Mouse (Mus musculus): ENCODE measurements around the gene Dusp1. TPM values are rescaled to one million over a fixed set of nuclear protein-coding genes. Genes with fewer than 3 reads are reported as not detected.
A peak's percentile ranks its signal among the peaks of the same experiment; 100 is the strongest.

The Dusp1 gene
- total RNA-seq, 2 experiments from 2014 or later, result 58.0 to 65.6 TPM

- TF ChIP-seq CTCF (IDR thresholded peaks at IDR 0.05), result no peak
- H3K4me3 ChIP-seq, result no peak overlapping the region
- no peak overlapping the region for H3K27ac ChIP-seq
- intact Hi-C loops (cut with DNase I), result no loop called here
- no peak for DNase-seq (ENCODE audit: extremely low spot score in 1 of 2, low spot score in 2 of 2)
Observed at GRCm38 (mm10) chr17:26583056-26583455, 21.1 kb upstream of the Dusp1 start.

DNA sequence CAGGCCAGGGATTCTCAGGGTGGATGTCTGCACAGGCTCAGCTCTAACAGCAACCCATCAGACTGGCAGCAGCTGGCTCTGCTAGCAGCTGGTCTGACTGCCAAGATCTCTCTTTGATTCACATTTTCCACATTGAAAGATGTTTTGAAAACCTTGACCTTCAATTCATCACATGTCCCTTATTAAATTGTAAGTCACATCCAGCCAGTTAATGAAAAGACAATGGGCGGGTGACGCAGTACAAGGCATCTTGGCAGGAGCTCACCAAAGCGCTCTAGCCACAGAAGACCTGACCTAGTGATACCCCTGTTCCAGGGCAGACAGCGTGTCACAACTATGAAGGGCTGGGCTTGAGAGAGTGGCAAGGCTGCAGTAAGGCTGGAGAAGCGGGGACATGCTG is 20.4 kb upstream of the Dusp1 start:
- Histone ChIP-seq H3K27ac (no peak overlapping the region), H3K4me3 (no peak overlapping the region)
- intact Hi-C loops (cut with DNase I), result no loop called here
- DNase-seq (ENCODE audit: extremely low spot score in 1 of 2, low spot score in 2 of 2), result no peak
- TF ChIP-seq CTCF (IDR thresholded peaks at IDR 0.05), result no peak

GRCm38 (mm10) chr17:26580873-26581401 is 19.0 kb upstream of the Dusp1 start:
- Histone ChIP-seq H3K4me3 (no peak overlapping the region), H3K27ac (no peak overlapping the region)
- DNase-seq (ENCODE audit: extremely low spot score in 1 of 2, low spot score in 2 of 2), result no peak
- no peak for TF ChIP-seq CTCF (IDR thresholded peaks at IDR 0.05)
- intact Hi-C loops (cut with DNase I), result no loop called here

DNA sequence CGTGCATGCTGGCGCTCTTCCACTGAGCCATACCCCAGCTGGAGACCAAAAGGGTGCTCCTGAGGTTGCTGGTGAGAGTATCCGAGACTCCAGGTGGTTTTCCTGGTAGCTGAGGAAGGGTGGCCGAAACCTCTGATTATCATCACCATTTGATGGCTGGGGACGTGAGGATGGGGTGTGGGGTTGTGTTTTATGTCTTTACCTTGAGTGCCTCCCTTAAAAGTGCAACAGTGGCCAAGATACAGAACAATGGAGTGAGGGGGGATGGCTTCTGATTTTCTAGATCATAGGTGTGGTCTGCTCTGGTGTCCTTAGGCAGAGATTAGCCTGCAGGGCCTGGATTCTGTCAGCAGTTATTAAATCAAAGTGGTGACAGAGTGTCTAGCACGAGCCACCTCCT is 17.5 kb upstream of the Dusp1 start:
- Histone ChIP-seq H3K4me3 (no peak overlapping the region), H3K27ac (no peak overlapping the region)
- intact Hi-C loops (cut with DNase I), result loop anchor here (5.0 kb wide), 2 partner anchors 53 to 72 kb away; no protein-coding TSS in a partner anchor
- no peak for DNase-seq (ENCODE audit: extremely low spot score in 1 of 2, low spot score in 2 of 2)
- no peak for TF ChIP-seq CTCF (IDR thresholded peaks at IDR 0.05)

GRCm38 (mm10) chr17:26578771-26579170 is 16.8 kb upstream of the Dusp1 start:
- Histone ChIP-seq H3K27ac (no peak overlapping the region), H3K4me3 (no peak overlapping the region)
- no peak for DNase-seq (ENCODE audit: extremely low spot score in 1 of 2, low spot score in 2 of 2)
- intact Hi-C loops (cut with DNase I), result loop anchor here (5.0 kb wide), 2 partner anchors 54 to 71 kb away; no protein-coding TSS in a partner anchor
- TF ChIP-seq CTCF (IDR thresholded peaks at IDR 0.05), result no peak

DNA sequence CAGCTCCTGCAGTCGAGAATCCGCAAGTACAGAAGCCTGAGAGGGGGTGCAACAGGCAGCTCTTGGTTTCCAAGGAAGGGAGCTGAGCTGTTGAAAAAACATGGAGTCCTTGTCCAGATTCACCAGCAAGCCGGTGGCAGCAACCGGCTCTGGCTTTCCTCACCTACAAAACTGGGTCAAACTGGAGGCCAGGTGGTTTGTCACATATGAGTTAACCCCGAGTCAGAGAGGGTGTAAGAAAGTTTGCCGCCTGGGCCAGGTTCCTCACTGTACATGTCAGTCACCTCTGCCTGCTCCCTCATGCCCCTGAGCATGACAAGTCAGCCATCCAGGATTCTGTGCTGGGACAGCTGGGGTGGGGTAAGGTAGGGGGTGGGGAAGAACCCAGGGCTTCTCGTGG is 16.2 kb upstream of the Dusp1 start:
- intact Hi-C loops (cut with DNase I), result loop anchor here (5.0 kb wide), 2 partner anchors 54 to 71 kb away; no protein-coding TSS in a partner anchor
- no peak for TF ChIP-seq CTCF (IDR thresholded peaks at IDR 0.05)
- Histone ChIP-seq H3K27ac (0 out of 2 replicates have a peak overlapping the region, but pooled peaks have one; percentile 26), H3K4me3 (no peak overlapping the region)
- DNase-seq (ENCODE audit: extremely low spot score in 1 of 2, low spot score in 2 of 2), result no peak

DNA sequence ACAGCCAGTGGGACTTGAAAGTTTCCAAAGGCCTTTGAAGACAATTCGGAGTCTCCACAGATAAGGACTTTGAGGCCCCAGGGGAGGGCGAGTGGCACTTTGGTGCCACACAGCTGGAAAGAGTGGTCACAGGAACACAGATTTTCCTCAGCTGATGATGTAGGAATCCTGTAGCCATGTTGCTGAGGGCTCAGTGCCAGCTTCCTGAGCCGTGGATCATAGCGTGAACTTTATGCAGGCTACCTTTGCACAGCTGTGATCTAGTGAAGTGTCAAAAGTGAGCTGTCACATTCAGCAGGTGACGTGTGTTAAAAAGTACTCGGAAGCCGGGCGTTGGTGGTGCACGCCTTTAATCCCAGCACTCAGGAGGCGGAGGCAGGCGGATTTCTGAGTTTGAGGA is 15.4 kb upstream of the Dusp1 start:
- TF ChIP-seq CTCF (IDR thresholded peaks at IDR 0.05), result no peak
- no peak for DNase-seq (ENCODE audit: extremely low spot score in 1 of 2, low spot score in 2 of 2)
- intact Hi-C loops (cut with DNase I), result loop anchor here (5.0 kb wide), 2 partner anchors 55 to 70 kb away; no protein-coding TSS in a partner anchor

GRCm38 (mm10) chr17:26576833-26577232 is 14.9 kb upstream of the Dusp1 start:
- H3K4me3 ChIP-seq, result no peak overlapping the region
- TF ChIP-seq CTCF (IDR thresholded peaks at IDR 0.05), result no peak
- DNase-seq (ENCODE audit: extremely low spot score in 1 of 2, low spot score in 2 of 2), result no peak
- peak overlapping the region; percentile 80 for H3K27ac ChIP-seq
- intact Hi-C loops (cut with DNase I), result loop anchor here (5.0 kb wide), 2 partner anchors 55 to 70 kb away; no protein-coding TSS in a partner anchor

More for the DNA sequence above, 15.4 kb upstream of the Dusp1 start:
- Histone ChIP-seq H3K27ac (peak overlapping the region; percentile 80), H3K4me3 (no peak overlapping the region)

- no peak; the same call in 1 of the 2 replicates for TF ChIP-seq CTCF (IDR thresholded peaks at IDR 0.05)
- intact Hi-C loops (cut with DNase I), result loop anchor here (1.0 to 5.0 kb wide), 3 partner anchors 13 to 69 kb away; no protein-coding TSS in a partner anchor
- DNase-seq (ENCODE audit: extremely low spot score in 1 of 2, low spot score in 2 of 2), result peak; percentile 42
- H3K27ac ChIP-seq, result peak overlapping the region; percentile 80
- no peak overlapping the region for H3K4me3 ChIP-seq
Observed at GRCm38 (mm10) chr17:26575786-26576690, 14.1 kb upstream of the Dusp1 start.

- no peak for DNase-seq (ENCODE audit: extremely low spot score in 1 of 2, low spot score in 2 of 2)
- H3K27ac ChIP-seq, result peak overlapping the region; percentile 76
- no peak overlapping the region for H3K4me3 ChIP-seq
- intact Hi-C loops (cut with DNase I), result loop anchor here (1.0 to 5.0 kb wide), 3 partner anchors 11 to 67 kb away; no protein-coding TSS in a partner anchor
- no peak for TF ChIP-seq CTCF (IDR thresholded peaks at IDR 0.05)
Observed at GRCm38 (mm10) chr17:26574701-26575100, 12.8 kb upstream of the Dusp1 start.

DNA sequence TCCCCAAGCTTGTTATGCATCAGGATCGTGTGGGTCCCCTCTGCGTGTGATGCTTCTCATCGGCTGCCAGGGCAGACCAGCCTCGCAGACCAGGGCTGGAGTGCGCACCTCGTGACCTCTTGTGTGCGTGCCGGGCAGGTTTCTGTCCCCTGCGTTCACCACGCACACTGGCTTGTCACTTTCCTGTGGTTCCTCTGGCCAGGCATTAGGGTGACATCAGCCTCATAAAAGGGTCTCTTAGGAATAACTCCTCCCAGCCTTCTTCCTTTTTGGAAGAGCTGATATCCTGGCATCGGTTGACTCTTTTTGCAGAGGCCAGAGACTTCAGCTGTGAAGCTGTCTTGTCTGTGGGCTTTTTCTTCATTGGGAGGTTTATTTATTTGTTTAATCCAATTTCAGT is 12.2 kb upstream of the Dusp1 start:
- no peak for DNase-seq (ENCODE audit: extremely low spot score in 1 of 2, low spot score in 2 of 2)
- peak overlapping the region; percentile 76; the same call in 1 of the 2 replicates for H3K27ac ChIP-seq
- no peak for TF ChIP-seq CTCF (IDR thresholded peaks at IDR 0.05)
- intact Hi-C loops (cut with DNase I), result no loop called here
- no peak overlapping the region for H3K4me3 ChIP-seq

DNA sequence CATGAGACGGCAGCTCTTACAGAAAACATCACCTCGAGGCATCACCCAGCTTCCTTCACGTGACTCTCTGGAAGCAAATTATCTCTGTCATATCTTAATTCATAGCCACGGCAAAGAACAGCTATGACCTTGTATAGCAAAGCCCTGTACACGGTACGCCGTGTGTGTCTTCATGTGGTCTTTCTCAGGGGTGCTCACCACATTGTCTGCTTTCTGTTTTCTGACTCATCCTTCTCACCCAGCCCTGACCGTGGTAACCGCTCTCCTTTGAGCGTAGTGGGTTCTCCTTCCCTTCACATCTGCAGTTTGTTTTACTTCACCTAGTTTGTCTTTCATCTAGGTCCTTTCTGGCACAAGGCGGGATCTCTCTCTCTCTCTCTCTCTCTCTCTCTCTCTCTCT is 10.3 kb upstream of the Dusp1 start:
- no peak for TF ChIP-seq CTCF (IDR thresholded peaks at IDR 0.05)
- intact Hi-C loops (cut with DNase I), result no loop called here
- Histone ChIP-seq H3K27ac (no peak overlapping the region), H3K4me3 (no peak overlapping the region)
- DNase-seq (ENCODE audit: extremely low spot score in 1 of 2, low spot score in 2 of 2), result no peak
